Mouse (Mus musculus) bone marrow, adult 2 months (tissue): ENCODE measurements around the gene Phox2a.

ENCODE experiments used
- CTCF ChIP-seq: fragments of 200-500 bp; IDR thresholded peaks from 2 replicates; pipeline ENCODE4 v1.5.1; 2011; ENCODE audit warnings: low read length, control low read depth; ENCODE audit not compliant: control insufficient read depth, insufficient read depth
- POLR2A ChIP-seq: fragments of 200-500 bp; IDR thresholded peaks from 2 replicates; pipeline ENCODE4 v1.6.1; 2011; ENCODE audit warnings: low read depth, mild to moderate bottlenecking, control low read depth, low read length, borderline replicate concordance; ENCODE audit not compliant: control insufficient read depth

DNA sequence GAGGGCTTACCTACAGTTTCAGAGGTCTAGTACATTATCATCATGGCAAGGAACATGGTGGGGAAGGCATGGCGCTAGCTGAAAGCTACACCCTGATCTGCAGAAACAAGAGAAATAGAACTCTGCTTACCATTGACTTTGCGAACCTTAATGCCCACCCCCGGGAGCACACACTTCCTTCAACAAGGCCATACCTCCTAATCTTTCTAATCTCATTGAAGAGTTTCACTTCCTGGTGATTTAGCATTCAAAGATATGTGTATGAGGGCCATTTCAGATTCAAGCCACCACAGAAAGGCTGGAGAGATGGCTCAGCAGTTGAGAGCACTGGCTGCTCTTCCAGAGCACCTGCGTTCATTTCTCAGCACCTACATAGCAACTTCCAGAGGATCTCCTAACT lies 39.0 kb downstream of the Phox2a start, which contains the start of gene Folr2:
- TF ChIP-seq POLR2A (no peak), CTCF (no peak)
